12 mouse cellular contexts compared by ENCODE assay signal in the genomic region with DNA sequence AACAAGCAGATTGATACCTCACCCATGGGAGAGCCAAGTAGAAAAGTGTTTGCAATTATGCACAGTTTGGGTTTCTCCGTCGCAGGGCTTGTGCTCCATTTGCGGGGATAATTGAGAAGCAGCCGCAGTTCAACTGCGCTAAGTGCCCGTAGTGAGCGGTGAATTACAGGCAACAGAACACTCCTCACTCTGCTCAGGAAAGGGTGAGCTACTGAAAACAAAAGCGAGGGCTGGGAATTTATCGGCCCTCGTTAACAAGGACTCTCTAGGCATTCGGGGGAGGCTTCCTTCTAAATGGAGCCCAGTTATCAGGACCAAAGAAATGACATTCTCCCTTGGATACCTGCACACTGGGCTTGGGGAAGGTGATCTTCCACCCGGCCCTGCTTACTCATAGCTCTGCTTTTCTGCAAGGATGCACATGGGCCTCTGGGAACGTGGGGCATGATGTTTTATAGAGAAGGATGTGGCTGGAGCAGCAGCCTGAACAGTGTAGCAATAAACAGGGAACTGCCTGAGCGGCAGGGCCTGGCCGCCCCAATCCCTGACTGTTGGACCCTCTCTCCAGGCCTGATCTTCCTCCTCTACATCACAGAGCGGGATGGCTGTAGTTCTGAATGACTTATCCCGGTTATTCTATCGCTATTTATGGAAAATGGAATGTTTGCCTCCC.
A peak's percentile ranks its signal among the peaks of the same experiment; 100 is the strongest.
DNase-seq lines count a peak whose midpoint lies in the region; ATAC-seq and TF ChIP-seq lines count a peak whose summit lies in the region.
"Had no signal": no experiment of that assay in that cellular context is flagged by ENCODE, and none has a peak within 500 bp of the region (broad histone marks: within the 10 kb centered on the region; RNA-seq: fewer than 3 reads in every experiment).

No protein-coding gene starts in this region.

- TF ChIP-seq EP300 in heart, adult 2 months (IDR thresholded peaks at IDR 0.05; ENCODE audit: insufficient read depth, low read depth, low read length), result no peak

- H3K9ac ChIP-seq in hindbrain, embryonic 12.5 days, result no peak overlapping the region
- H3K9ac ChIP-seq in hindbrain, embryonic 11.5 days (ENCODE audit: low read depth, low read length), result no peak overlapping the region
- H3K9ac ChIP-seq in midbrain, embryonic 14.5 days (replicated peaks; ENCODE audit: low read length), result no peak overlapping the region
- H3K9ac ChIP-seq in midbrain, embryonic 11.5 days (ENCODE audit: low read length), result no peak overlapping the region
- H3K9ac ChIP-seq in heart, adult 2 months (ENCODE audit: low read depth, low read length), result no peak overlapping the region

- ATAC-seq in hindbrain, embryonic 12.5 days (ENCODE audit: low FRiP score), result 0 out of 2 replicates have a peak, but pooled peaks have one; percentile 22
- ATAC-seq in hindbrain, embryonic 11.5 days (ENCODE audit: low FRiP score), result no peak
- ATAC-seq in midbrain, embryonic 14.5 days (ENCODE audit: low FRiP score, low TSS enrichment), result no peak
- no peak for ATAC-seq in midbrain, embryonic 11.5 days (ENCODE audit: low FRiP score)
- ATAC-seq: inflammation-experienced regulatory T-cells, adult 6 months had no signal

- DNase-seq in hindbrain, embryonic 11.5 days (ENCODE audit: low spot score), result no peak
- peak; percentile 51 for DNase-seq in midbrain, embryonic 14.5 days
- DNase-seq in midbrain, embryonic 11.5 days (ENCODE audit: low spot score, missing footprints), result no peak
- peak; percentile 24 for DNase-seq in forelimb bud, embryonic 11.5 days (ENCODE audit: low read depth, low spot score)
- no peak for DNase-seq in cerebellum, adult 8-10 months
- no peak for DNase-seq in urinary bladder, postnatal 36 days (ENCODE audit: low spot score in 2 of 2)
- DNase-seq in heart, adult 2 months, result no peak
- DNase-seq: cerebellum, adult 9-11 months; gastrocnemius, postnatal 25 days had no signal

- 60% methylated on average over 18 of the region's 18 CpGs for WGBS in hindbrain, embryonic 12.5 days
- 76% methylated on average over 18 of the region's 18 CpGs for WGBS in hindbrain, embryonic 11.5 days
- 66% methylated on average over 18 of the region's 18 CpGs for WGBS in midbrain, embryonic 14.5 days
- 73% methylated on average over 18 of the region's 18 CpGs for WGBS in midbrain, embryonic 11.5 days
- WGBS in heart, adult 2 months, result 70% methylated on average over 18 of the region's 18 CpGs

- intact Hi-C loops in heart, adult 2 months (cut with DNase I), result no loop called here

- no peaks in the 10 kb centered on the region for H3K27me3 ChIP-seq in hindbrain, embryonic 12.5 days
- no peaks in the 10 kb centered on the region for H3K27me3 ChIP-seq in hindbrain, embryonic 11.5 days (ENCODE audit: control insufficient read depth, insufficient read depth, low read length)
- H3K27me3 ChIP-seq in midbrain, embryonic 14.5 days (ENCODE audit: control insufficient read depth, insufficient read depth, low read length), result no peaks in the 10 kb centered on the region
- H3K27me3 ChIP-seq in midbrain, embryonic 11.5 days (ENCODE audit: control insufficient read depth, insufficient read depth, low read length), result no peaks in the 10 kb centered on the region
- H3K27me3 ChIP-seq in heart, adult 2 months (ENCODE audit: control insufficient read depth, insufficient read depth, low read length), result no peaks in the 10 kb centered on the region

- H3K4me3 ChIP-seq in hindbrain, embryonic 12.5 days, result no peak overlapping the region
- H3K4me3 ChIP-seq in hindbrain, embryonic 11.5 days (ENCODE audit: low read depth, low read length), result no peak overlapping the region
- no peak overlapping the region for H3K4me3 ChIP-seq in midbrain, embryonic 14.5 days (replicated peaks; ENCODE audit: low read depth, low read length)
- no peak overlapping the region for H3K4me3 ChIP-seq in midbrain, embryonic 11.5 days (ENCODE audit: low read depth, low read length)
- no peak overlapping the region for H3K4me3 ChIP-seq in heart, adult 2 months

- H3K27ac ChIP-seq in hindbrain, embryonic 12.5 days, result peak overlapping the region; percentile 57
- H3K27ac ChIP-seq in hindbrain, embryonic 11.5 days (ENCODE audit: low read depth, low read length), result no peak overlapping the region
- H3K27ac ChIP-seq in midbrain, embryonic 14.5 days (replicated peaks; ENCODE audit: low read depth, low read length), result peak overlapping the region; percentile 55
- no peak overlapping the region for H3K27ac ChIP-seq in midbrain, embryonic 11.5 days (ENCODE audit: low read depth, low read length)
- no peak overlapping the region for H3K27ac ChIP-seq in heart, adult 2 months
- H3K27ac ChIP-seq: macrophage had no signal

- TF ChIP-seq POLR2A in heart, adult 2 months (IDR thresholded peaks at IDR 0.05; ENCODE audit: insufficient read depth, low read depth, low read length), result no peak

- peaks cover 22% of the 10 kb centered on the region for H3K4me1 ChIP-seq in hindbrain, embryonic 12.5 days
- H3K4me1 ChIP-seq in hindbrain, embryonic 11.5 days (replicated peaks; ENCODE audit: control insufficient read depth, insufficient read depth, low read length), result no peaks in the 10 kb centered on the region
- H3K4me1 ChIP-seq in midbrain, embryonic 14.5 days (ENCODE audit: control insufficient read depth, insufficient read depth, low read length), result peaks cover 42% of the 10 kb centered on the region
- H3K4me1 ChIP-seq in midbrain, embryonic 11.5 days (ENCODE audit: control insufficient read depth, insufficient read depth, low read length), result no peaks in the 10 kb centered on the region; the same call in 1 of the 2 replicates
- H3K4me1 ChIP-seq in heart, adult 2 months (ENCODE audit: control insufficient read depth, insufficient read depth, low read length), result no peaks in the 10 kb centered on the region

- H3K4me2 ChIP-seq in hindbrain, embryonic 12.5 days (replicated peaks), result no peak overlapping the region
- no peak overlapping the region for H3K4me2 ChIP-seq in hindbrain, embryonic 11.5 days (replicated peaks; ENCODE audit: low read depth, low read length)
- H3K4me2 ChIP-seq in midbrain, embryonic 14.5 days (ENCODE audit: low read length), result no peak overlapping the region
- H3K4me2 ChIP-seq in midbrain, embryonic 11.5 days, result no peak overlapping the region

- H3K79me2 ChIP-seq in heart, adult 2 months (replicated peaks; ENCODE audit: control insufficient read depth, insufficient read depth, low read length), result no peaks in the 10 kb centered on the region

- no peaks in the 10 kb centered on the region for H3K9me3 ChIP-seq in hindbrain, embryonic 12.5 days (replicated peaks)
- no peaks in the 10 kb centered on the region for H3K9me3 ChIP-seq in hindbrain, embryonic 11.5 days (ENCODE audit: control insufficient read depth, low read length)
- no peaks in the 10 kb centered on the region for H3K9me3 ChIP-seq in midbrain, embryonic 14.5 days (ENCODE audit: control insufficient read depth, low read length)
- H3K9me3 ChIP-seq in midbrain, embryonic 11.5 days (ENCODE audit: control insufficient read depth, low read length), result no peaks in the 10 kb centered on the region

- H3K36me3 ChIP-seq in hindbrain, embryonic 12.5 days, result no peaks in the 10 kb centered on the region
- no peaks in the 10 kb centered on the region for H3K36me3 ChIP-seq in hindbrain, embryonic 11.5 days (ENCODE audit: control insufficient read depth, insufficient read depth, low read length)
- H3K36me3 ChIP-seq in midbrain, embryonic 14.5 days (ENCODE audit: control insufficient read depth, insufficient read depth, low read length), result 0 out of 2 replicates have a peak, but pooled peaks cover 6% of the 10 kb centered on the region
- no peaks in the 10 kb centered on the region for H3K36me3 ChIP-seq in midbrain, embryonic 11.5 days (ENCODE audit: control insufficient read depth, insufficient read depth, low read length)
- H3K36me3 ChIP-seq in heart, adult 2 months (ENCODE audit: control insufficient read depth, insufficient read depth, low read length), result no peaks in the 10 kb centered on the region

- no peak for TF ChIP-seq CTCF in heart, adult 2 months (IDR thresholded peaks at IDR 0.05)

Comparison
In these comparisons a context has a peak if more than half of its experiments do, and no peak if none do; other contexts are left out.
1. H3K27ac ChIP-seq: peak in hindbrain, embryonic 12.5 days (single experiment) and midbrain, embryonic 14.5 days (single experiment); none in hindbrain, embryonic 11.5 days (single experiment), midbrain, embryonic 11.5 days (single experiment) and heart, adult 2 months (single experiment).
2. DNase-seq: peak in midbrain, embryonic 14.5 days (single experiment) and forelimb bud, embryonic 11.5 days (single experiment); none in hindbrain, embryonic 11.5 days (single experiment), midbrain, embryonic 11.5 days (single experiment), cerebellum, adult 8-10 months (single experiment), urinary bladder, postnatal 36 days (0 of 2) and heart, adult 2 months (0 of 2).